Mouse (Mus musculus) olfactory bulb, adult 2 months (tissue): Measurements from ENCODE around the gene Sox15.

ENCODE experiments used
- CTCF ChIP-seq: fragments of 200-500 bp; IDR thresholded peaks from 2 replicates; pipeline ENCODE4 v1.5.1; 2012; ENCODE audit warnings: low read depth, mild to moderate bottlenecking, low read length, moderate library complexity; ENCODE audit not compliant: insufficient read depth
- POLR2A ChIP-seq: fragments of 200-500 bp; IDR thresholded peaks from 2 replicates; pipeline ENCODE4 v1.6.1; 2012; ENCODE audit warnings: mild to moderate bottlenecking, low read depth, low read length, moderate library complexity; ENCODE audit not compliant: insufficient read depth

DNA sequence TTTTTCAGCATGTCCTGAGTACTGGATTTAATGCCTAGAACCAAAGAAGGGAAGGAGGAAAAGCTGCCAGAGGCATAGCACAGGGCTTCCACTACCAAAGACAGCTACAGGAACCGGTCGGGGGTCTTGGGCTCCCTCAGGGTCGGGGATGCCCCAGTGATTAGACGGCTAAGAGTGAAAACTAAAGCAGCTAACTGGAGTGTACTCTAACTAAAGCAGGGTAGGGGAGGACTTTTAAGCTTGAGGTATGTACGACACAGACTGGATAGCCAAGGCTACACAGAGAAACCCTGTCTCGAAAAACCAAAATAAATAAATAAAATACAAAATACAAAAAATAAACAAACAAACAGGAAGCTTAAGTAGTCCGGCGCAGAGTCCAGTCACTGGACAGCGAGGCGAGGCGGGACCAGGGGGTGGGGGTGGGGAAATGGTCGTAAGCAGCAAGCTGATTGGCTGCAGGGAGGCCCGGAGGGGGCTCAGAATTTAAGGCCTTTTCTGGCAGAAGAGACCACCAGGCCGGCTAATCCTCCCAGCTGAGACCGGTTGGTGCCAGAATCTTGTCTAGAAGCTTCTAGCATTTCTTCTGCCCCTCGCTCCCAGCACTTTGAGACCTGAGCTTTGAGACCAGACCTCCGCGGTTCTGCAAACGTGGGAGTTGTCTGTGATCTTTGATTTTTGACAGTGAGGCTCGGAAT, 33.4 kb upstream of the Sox15 start, which contains the start of gene Sat2:
- TF ChIP-seq POLR2A (no peak), CTCF (no peak)
